Mouse (Mus musculus): Measurements from ENCODE around the gene Ran.
"Not testable (repeated sequence)": the region's sequence is repeated elsewhere in the genome, so short reads cannot be mapped to it uniquely, and the experiment has no call there.

The Ran gene

GRCm38 (mm10) chr5:129019497-129020299 is at the start of gene Ran:
TSS of gene Ran (plus strand) at chr5:129020069.
- CTCF ChIA-PET = interaction anchor here (0.6 kb wide), 1 partner anchor 766 kb away, joined by 23 read pairs; no protein-coding TSS in a partner anchor

GRCm38 (mm10) chr5:128970878-128971277 is 49.0 kb upstream of the Ran start:
- CTCF ChIA-PET = no interaction called here

GRCm38 (mm10) chr5:128971298-128971697 is 48.6 kb upstream of the Ran start:
- CTCF ChIA-PET = no interaction called here

- CTCF ChIA-PET = no interaction called here
These were observed 43.6 kb upstream of the Ran start for GRCm38 (mm10) chr5:128976266-128976665.

- CTCF ChIA-PET = not testable (repeated sequence)
These were observed 42.4 kb upstream of the Ran start for GRCm38 (mm10) chr5:128977466-128977865.

- CTCF ChIA-PET = interaction anchor here (0.7 to 1.0 kb wide), 2 partner anchors 10 to 562 kb away, joined by 3 to 4 read pairs; no protein-coding TSS in a partner anchor
These were observed 40.9 kb upstream of the Ran start for GRCm38 (mm10) chr5:128978957-128979356.

GRCm38 (mm10) chr5:128980857-128981256 is 39.0 kb upstream of the Ran start:
- CTCF ChIA-PET = interaction anchor here (0.6 kb wide), 1 partner anchor 136 kb away, joined by 3 read pairs; no protein-coding TSS in a partner anchor

GRCm38 (mm10) chr5:128981607-128982006 is 38.3 kb upstream of the Ran start:
- CTCF ChIA-PET = interaction anchor here (0.6 kb wide), 1 partner anchor 135 kb away, joined by 3 read pairs; no protein-coding TSS in a partner anchor

GRCm38 (mm10) chr5:128984536-128984935 is 35.3 kb upstream of the Ran start:
- CTCF ChIA-PET = no interaction called here

- CTCF ChIA-PET = no interaction called here
These were observed 33.9 kb upstream of the Ran start for GRCm38 (mm10) chr5:128985946-128986345.

GRCm38 (mm10) chr5:128987141-128987954 is 32.5 kb upstream of the Ran start:
- CTCF ChIA-PET = no interaction called here

GRCm38 (mm10) chr5:129000706-129001468 is 19.0 kb upstream of the Ran start:
- CTCF ChIA-PET = no interaction called here

- CTCF ChIA-PET = no interaction called here
These were observed 17.3 kb upstream of the Ran start for GRCm38 (mm10) chr5:129002571-129003011.

- CTCF ChIA-PET = no interaction called here
These were observed 14.5 kb upstream of the Ran start for GRCm38 (mm10) chr5:129005416-129005815.

- CTCF ChIA-PET = no interaction called here
These were observed 13.7 kb upstream of the Ran start for GRCm38 (mm10) chr5:129006031-129006788.

- CTCF ChIA-PET = interaction anchor here (0.5 kb wide), 1 partner anchor 778 kb away, joined by 8 read pairs; no protein-coding TSS in a partner anchor
These were observed 12.5 kb upstream of the Ran start for GRCm38 (mm10) chr5:129007105-129007957.

- CTCF ChIA-PET = no interaction called here
These were observed 11.9 kb upstream of the Ran start for GRCm38 (mm10) chr5:129008008-129008407.

- CTCF ChIA-PET = no interaction called here
These were observed 11.4 kb upstream of the Ran start, which contains the start of gene Stx2 for GRCm38 (mm10) chr5:129008412-129008826. TSS of gene Stx2 (minus strand) at chr5:129008574.

GRCm38 (mm10) chr5:129009577-129009976 is 10.3 kb upstream of the Ran start:
- CTCF ChIA-PET = interaction anchor here (0.7 kb wide), 1 partner anchor 50 kb away, joined by 8 read pairs; no protein-coding TSS in a partner anchor

GRCm38 (mm10) chr5:129010937-129011336 is 8.9 kb upstream of the Ran start:
- CTCF ChIA-PET = no interaction called here
